Mouse (Mus musculus) hindbrain, embryonic 10.5 days (tissue): ENCODE data around the gene Cyb5rl. TPM values are rescaled to one million over a fixed set of nuclear protein-coding genes. Genes with fewer than 3 reads are reported as not detected.

ENCODE experiments used
- DNase-seq: peaks from one replicate; pipeline ENCODE4 v3.0.0-alpha.2; 2017; ENCODE audit warnings: low spot score
- H3K27ac ChIP-seq: fragments of 300-500 bp; sonication (generic); 2 replicates; pipeline ENCODE4 v1.5.1; 2016; ENCODE audit warnings: mild to moderate bottlenecking, moderate library complexity
- H3K27me3 ChIP-seq: fragments of 300-500 bp; sonication (generic); 2 replicates; pipeline ENCODE4 v1.6.1; 2016; ENCODE audit warnings: mild to moderate bottlenecking; ENCODE audit not compliant: poor library complexity, insufficient read depth, severe bottlenecking
- H3K36me3 ChIP-seq: fragments of 300-500 bp; sonication (generic); 2 replicates; pipeline ENCODE4 v1.6.1; 2016; ENCODE audit warnings: mild to moderate bottlenecking, moderate library complexity
- H3K4me1 ChIP-seq: fragments of 300-500 bp; sonication (generic); replicated peaks from 2 replicates; pipeline ENCODE4 v1.6.1; 2016; ENCODE audit warnings: mild to moderate bottlenecking
- H3K4me3 ChIP-seq: fragments of 300-500 bp; sonication (generic); 2 replicates; pipeline ENCODE4 v1.5.1; 2016; ENCODE audit warnings: mild to moderate bottlenecking, moderate library complexity
- H3K9me3 ChIP-seq: fragments of 300-500 bp; sonication (generic); 2 replicates; pipeline ENCODE4 v1.6.1; 2016; ENCODE audit warnings: mild to moderate bottlenecking, moderate library complexity
- WGBS: fragments of 180-500 bp; shearing (Covaris S2); methylation state at CpG from one replicate; pipeline ENCODE4 v1.1.7; 2016; 5-methylcytosine and 5-hydroxymethylcytosine counted together
- polyA plus RNA-seq: library from polyadenylated mRNA; unstranded; fragments of >200 nt; fragmentation: Nextera tagmentation; extraction: Ambion mirVana; gene quantifications from 2 replicates; pipeline ENCODE4 v1.2.1, GENCODE M21; 2016

Cyb5rl gene
- polyA plus RNA-seq, 1 experiment from 2014 or later = 7.6 TPM

DNA sequence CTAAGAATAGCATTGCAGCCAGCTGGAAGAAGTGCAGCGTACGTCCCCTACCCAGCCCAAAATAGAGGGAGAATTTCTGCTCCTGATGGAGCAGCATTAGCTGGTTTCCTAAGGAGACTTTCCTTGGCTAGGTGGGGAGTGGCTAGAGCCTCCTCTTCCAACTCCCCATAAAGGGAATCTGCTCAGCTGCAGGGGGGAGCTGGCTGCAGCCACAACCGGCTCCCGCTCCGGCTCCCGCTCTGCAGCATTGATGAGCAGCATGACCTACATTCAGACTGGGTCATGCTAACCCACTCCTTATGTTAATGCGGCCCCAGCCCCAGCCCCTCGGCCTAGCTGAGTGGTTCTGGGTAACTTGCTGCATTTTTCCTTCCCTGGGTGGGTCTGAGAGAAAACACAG lies 27.5 kb upstream of the Cyb5rl start:
- H3K4me3 ChIP-seq = no peak overlapping the region
- no peaks in the 10 kb centered on the region for H3K27me3 ChIP-seq
- peaks cover 14% of the 10 kb centered on the region; the same call in 1 of the 2 replicates for H3K4me1 ChIP-seq
- H3K27ac ChIP-seq = no peak overlapping the region
- WGBS = 64% methylated on average over 8 of the region's 8 CpGs
- DNase-seq = no peak
- H3K9me3 ChIP-seq = no peaks in the 10 kb centered on the region
- H3K36me3 ChIP-seq = peaks cover 100% of the 10 kb centered on the region

DNA sequence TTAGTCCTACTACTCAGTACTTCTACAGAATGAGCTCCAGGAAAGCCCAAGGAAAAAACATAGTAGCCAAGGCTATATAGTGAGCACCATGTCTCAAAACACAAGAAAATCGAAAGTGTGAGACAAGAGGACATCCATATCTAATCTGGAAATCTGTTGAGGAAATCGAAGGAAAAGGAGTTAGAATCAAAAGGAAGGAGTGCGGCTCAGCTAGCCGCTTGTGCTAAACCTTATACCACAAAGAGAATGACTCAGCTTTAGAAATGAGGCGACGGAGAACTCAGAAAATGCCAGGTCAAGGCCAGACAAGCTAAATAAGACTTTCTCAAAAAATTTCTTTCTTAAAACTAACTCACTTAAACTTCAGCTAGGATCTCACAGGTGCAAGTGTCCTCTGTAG lies 24.5 kb upstream of the Cyb5rl start:
- H3K27me3 ChIP-seq = no peaks in the 10 kb centered on the region
- peaks cover 14% of the 10 kb centered on the region; the same call in 1 of the 2 replicates for H3K4me1 ChIP-seq
- 94% methylated on average over 6 of the region's 6 CpGs for WGBS
- peaks cover 100% of the 10 kb centered on the region for H3K36me3 ChIP-seq
- no peak overlapping the region for H3K4me3 ChIP-seq
- DNase-seq = no peak
- no peaks in the 10 kb centered on the region for H3K9me3 ChIP-seq
- H3K27ac ChIP-seq = no peak overlapping the region

DNA sequence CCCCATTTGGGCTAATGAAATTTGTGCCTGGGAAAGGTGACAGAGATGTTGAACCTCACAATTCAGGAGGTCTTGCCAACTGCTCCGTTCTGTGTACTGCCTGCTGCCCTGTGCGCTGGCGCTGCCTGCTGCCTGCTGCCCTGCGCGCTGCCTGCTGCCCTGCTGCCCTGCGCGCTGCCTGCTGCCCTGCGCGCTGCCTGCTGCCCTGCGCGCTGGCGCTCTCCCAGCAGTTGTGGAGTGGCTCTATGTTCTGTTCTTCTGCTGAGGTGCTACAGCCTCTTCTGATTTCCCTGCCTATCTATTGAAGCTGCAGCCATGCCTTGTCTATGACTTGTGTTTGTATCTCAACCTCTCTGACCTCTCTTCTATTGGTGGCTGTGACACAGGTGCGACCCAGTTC lies 21.6 kb upstream of the Cyb5rl start:
- no peak for DNase-seq
- H3K4me3 ChIP-seq = no peak overlapping the region
- no peak overlapping the region for H3K27ac ChIP-seq
- no peaks in the 10 kb centered on the region for H3K27me3 ChIP-seq
- H3K36me3 ChIP-seq = peaks cover 97% of the 10 kb centered on the region
- H3K9me3 ChIP-seq = no peaks in the 10 kb centered on the region
- WGBS = 99% methylated on average over 13 of the region's 13 CpGs
- H3K4me1 ChIP-seq = peaks cover 13% of the 10 kb centered on the region

DNA sequence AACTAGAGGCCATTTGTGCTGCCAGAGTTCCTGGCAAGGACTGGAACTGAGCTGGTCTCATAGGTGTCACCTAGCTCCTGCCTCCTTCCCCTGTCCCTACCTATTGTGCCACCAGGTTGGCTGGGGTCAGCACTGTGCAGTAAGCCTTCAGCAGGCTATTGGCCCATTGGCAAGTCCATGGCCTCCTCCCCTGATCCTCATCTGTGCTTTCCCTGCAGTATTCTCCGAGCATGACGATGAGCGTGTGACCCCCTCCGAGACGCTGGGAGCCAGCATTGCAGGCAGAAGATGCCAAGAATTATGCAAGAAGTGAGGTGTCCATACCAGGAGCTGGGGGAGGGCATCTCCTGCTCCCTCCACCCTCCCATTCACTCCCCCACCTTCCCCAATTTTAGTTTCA lies 19.0 kb upstream of the Cyb5rl start:
- Histone ChIP-seq H3K9me3 (no peaks in the 10 kb centered on the region), H3K36me3 (peaks cover 81% of the 10 kb centered on the region), H3K4me1 (peaks cover 23% of the 10 kb centered on the region), H3K27me3 (no peaks in the 10 kb centered on the region), H3K4me3 (no peak overlapping the region), H3K27ac (no peak overlapping the region)
- no peak for DNase-seq
- WGBS = 93% methylated on average over 5 of the region's 5 CpGs

DNA sequence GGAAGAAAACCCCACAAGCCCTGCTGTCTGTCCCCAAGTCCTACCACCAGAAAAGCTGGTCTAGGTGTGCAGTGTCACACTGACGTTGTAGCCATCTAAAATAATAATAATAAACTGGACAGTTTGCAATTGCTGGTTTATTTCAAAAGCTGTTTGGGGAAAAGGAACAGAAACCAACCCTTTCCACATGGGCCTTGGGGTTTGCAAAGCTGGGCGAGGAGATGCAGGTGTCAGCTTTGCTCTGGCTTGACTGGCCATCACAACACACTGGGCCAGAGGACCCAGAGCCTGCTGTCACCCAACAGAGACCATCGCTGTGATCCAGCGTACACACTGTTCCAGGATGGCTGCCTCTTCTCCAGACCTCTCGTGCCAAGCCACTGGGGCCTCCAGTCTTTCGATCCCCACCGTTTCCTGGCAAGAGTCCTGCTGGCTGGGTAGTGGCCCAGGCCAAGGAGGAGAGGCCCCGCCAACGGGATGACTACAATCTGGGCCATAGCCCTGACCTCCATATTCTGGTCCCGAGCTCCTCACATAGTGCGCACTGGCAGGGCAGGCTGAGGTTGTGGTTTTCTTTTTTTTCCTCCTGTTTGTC lies 18.1 kb upstream of the Cyb5rl start:
- H3K36me3 ChIP-seq = peaks cover 72% of the 10 kb centered on the region
- 85% methylated on average over 11 of the region's 11 CpGs for WGBS
- H3K4me1 ChIP-seq = peaks cover 23% of the 10 kb centered on the region
- H3K27me3 ChIP-seq = no peaks in the 10 kb centered on the region
- 0 out of 2 replicates have a peak overlapping the region, but pooled peaks have one; percentile 2 for H3K27ac ChIP-seq
- H3K9me3 ChIP-seq = no peaks in the 10 kb centered on the region
- H3K4me3 ChIP-seq = no peak overlapping the region
- no peak for DNase-seq

DNA sequence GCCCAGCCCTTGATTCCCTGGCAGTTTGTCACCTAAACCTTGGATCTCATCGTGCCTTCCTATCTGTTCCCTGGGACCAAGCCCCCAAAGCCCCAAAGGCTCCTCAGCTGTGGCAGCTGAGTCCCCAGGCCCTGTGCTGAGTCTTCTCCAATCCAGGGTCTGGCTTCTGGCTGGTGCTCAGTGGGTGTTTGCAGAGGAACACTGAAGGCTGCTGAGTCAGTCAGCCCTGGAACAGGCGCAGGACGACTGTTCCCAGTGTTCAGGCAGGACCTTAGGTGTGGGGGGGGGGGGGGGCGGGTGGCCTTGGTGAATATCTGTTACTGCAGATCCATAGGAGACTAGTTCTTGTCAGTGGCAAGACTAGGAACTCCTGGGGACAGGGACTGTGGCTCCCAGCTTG lies 14.9 kb upstream of the Cyb5rl start:
- no peak overlapping the region for H3K4me3 ChIP-seq
- no peak for DNase-seq
- no peaks in the 10 kb centered on the region for H3K9me3 ChIP-seq
- WGBS = 65% methylated on average over 4 of the region's 4 CpGs
- H3K36me3 ChIP-seq = peaks cover 65% of the 10 kb centered on the region
- H3K4me1 ChIP-seq = peaks cover 23% of the 10 kb centered on the region
- no peaks in the 10 kb centered on the region for H3K27me3 ChIP-seq
- H3K27ac ChIP-seq = no peak overlapping the region

DNA sequence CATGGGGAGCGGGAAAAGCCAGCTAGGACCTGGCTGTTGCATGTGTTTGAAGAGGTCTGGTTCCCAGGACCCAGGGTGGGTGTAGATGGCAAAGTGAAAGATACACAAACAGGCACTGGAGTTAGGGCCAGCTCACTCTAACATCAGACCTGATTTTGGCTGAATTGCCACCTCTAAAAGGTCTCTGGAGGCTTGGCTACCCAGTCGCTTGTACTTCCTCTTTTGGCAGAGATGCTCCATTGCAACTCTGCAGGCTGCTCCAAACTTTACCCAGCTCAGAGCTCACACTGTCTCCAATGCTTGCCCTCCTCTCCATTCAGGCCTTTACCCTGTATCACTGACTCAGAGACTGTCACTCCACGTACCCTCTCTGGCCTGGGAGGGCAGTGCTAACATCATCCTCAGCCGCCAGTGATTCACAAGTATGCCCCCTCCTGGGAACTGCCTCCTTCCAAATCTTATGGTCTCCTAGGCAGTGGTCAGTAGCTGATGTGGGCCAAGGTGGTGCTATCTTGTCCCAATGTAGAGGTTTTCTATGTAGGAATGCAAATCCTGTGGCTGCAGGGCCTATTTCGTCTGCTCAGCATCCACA lies 13.7 kb upstream of the Cyb5rl start:
- peaks cover 65% of the 10 kb centered on the region for H3K36me3 ChIP-seq
- no peak for DNase-seq
- peaks cover 19% of the 10 kb centered on the region for H3K4me1 ChIP-seq
- no peak overlapping the region for H3K27ac ChIP-seq
- no peaks in the 10 kb centered on the region for H3K9me3 ChIP-seq
- no peaks in the 10 kb centered on the region for H3K27me3 ChIP-seq
- WGBS = 47% methylated on average over 5 of the region's 5 CpGs
- H3K4me3 ChIP-seq = no peak overlapping the region

DNA sequence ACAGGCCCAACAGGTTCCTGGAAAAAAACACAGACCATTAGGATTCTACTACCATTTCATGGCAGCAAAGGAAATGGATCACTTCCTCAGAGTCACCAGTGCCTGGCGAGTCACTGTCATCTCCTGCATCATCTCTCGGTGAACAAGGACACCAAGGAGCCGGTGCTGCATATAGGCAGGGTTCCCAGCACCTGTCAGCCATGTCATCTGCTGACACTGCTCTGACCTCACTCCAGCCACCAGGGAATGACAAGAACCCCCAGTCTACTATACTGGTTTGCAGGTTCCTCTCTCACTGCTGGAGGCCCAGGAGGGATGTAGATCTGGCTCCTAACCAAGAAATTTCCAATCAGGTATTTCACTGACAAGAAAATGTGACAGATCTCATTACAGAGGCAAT lies 10.7 kb upstream of the Cyb5rl start:
- WGBS = 90% methylated on average over 3 of the region's 3 CpGs
- no peak overlapping the region for H3K4me3 ChIP-seq
- peaks cover 68% of the 10 kb centered on the region for H3K36me3 ChIP-seq
- peaks cover 4% of the 10 kb centered on the region; the same call in 1 of the 2 replicates for H3K4me1 ChIP-seq
- no peak for DNase-seq
- H3K27ac ChIP-seq = no peak overlapping the region
- H3K27me3 ChIP-seq = no peaks in the 10 kb centered on the region
- H3K9me3 ChIP-seq = no peaks in the 10 kb centered on the region

DNA sequence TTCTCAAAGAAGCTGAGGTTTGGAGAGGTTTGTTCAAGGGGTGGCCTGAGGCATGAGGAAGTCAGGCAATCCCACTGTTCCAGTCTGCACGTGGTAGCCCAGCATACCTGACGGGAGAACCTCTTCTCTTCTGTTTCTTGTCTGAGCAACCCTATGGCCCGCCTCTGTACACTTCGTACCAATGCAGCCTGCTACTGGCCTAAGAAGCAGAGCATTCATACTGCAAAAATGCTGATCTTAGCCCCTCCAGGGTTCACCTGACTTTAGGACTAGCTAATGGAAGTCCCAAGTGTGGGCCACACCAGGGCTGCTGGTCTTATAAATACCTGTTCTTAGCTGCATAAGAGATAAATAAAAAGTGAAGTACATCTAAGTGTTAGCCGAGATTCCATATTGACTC lies 8.4 kb upstream of the Cyb5rl start:
- no peaks in the 10 kb centered on the region for H3K4me1 ChIP-seq
- no peaks in the 10 kb centered on the region for H3K9me3 ChIP-seq
- WGBS = 91% methylated on average over 5 of the region's 5 CpGs
- H3K36me3 ChIP-seq = peaks cover 89% of the 10 kb centered on the region
- DNase-seq = no peak
- no peaks in the 10 kb centered on the region for H3K27me3 ChIP-seq
- no peak overlapping the region for H3K27ac ChIP-seq
- H3K4me3 ChIP-seq = no peak overlapping the region

DNA sequence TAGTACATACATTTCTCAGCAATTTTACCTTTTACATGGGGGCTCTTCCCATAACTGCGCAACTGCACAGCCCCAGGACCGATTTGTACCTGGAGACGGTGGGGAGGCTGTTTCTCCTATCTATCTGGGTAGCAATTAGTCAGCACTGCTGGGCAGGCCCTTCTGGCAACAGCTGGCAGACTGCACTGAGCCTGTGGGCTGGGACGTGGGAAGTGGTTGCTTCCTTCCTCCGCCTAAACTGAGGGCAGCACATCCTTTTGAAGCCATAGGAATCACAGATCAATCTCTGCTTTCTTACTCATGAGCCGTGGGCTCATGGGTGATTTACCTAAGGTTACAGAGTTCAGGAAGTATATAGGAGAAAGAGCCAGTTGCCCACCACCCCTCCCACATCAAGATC lies 8.0 kb upstream of the Cyb5rl start:
- Histone ChIP-seq H3K4me1 (no peaks in the 10 kb centered on the region), H3K27ac (no peak overlapping the region), H3K4me3 (no peak overlapping the region), H3K36me3 (peaks cover 94% of the 10 kb centered on the region), H3K27me3 (no peaks in the 10 kb centered on the region), H3K9me3 (no peaks in the 10 kb centered on the region)
- DNase-seq = no peak
- WGBS = 89% methylated on average over 6 of the region's 6 CpGs

DNA sequence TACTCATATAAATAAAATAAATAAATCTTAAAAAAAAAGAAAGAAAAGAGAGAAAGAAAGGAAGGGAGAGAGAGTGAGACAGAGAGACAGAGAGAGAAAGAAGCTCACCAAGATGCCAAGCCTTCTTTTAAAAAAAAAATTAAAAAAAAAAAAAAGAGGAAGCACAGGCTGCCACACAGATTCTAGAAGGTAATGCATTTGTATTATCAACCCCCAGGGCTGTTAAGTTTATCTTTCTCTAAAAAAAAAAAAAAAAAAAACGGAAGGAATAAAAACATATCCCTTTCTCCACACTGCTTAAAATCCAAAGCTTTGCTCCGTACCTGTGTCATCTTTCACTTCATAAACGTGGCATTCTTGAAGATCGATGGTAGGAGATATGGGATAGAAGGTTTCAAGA lies 5.2 kb upstream of the Cyb5rl start:
- Histone ChIP-seq H3K4me3 (no peak overlapping the region), H3K9me3 (no peaks in the 10 kb centered on the region), H3K36me3 (peaks cover 81% of the 10 kb centered on the region), H3K27me3 (no peaks in the 10 kb centered on the region), H3K4me1 (peaks cover 11% of the 10 kb centered on the region), H3K27ac (no peak overlapping the region)
- DNase-seq = no peak
- 95% methylated on average over 4 of the region's 4 CpGs for WGBS

DNA sequence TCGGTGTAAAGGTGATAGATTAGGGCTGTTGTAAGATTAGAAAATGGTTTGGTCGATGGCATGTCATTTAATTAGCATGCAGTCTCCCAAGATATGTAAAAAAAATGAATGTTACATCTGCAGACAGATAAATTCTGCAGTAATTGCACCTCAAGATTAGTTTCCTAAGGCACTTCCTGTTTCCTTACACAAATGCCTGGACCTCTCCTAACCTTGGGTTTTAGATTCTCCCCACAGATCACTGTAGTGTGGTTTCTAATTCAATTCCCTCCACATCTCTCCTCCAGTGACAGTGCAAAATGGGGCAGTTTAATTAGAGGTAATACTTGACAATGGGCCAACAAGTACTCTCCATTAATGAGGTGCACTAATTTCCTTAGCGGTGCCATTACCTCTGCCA lies 3.6 kb upstream of the Cyb5rl start:
- no peak overlapping the region for H3K4me3 ChIP-seq
- 91% methylated on average over 3 of the region's 3 CpGs for WGBS
- H3K36me3 ChIP-seq = peaks cover 65% of the 10 kb centered on the region
- no peak for DNase-seq
- 0 out of 2 replicates have a peak, but pooled peaks cover 4% of the 10 kb centered on the region for H3K27me3 ChIP-seq
- peaks cover 25% of the 10 kb centered on the region for H3K4me1 ChIP-seq
- no peak overlapping the region for H3K27ac ChIP-seq
- no peaks in the 10 kb centered on the region for H3K9me3 ChIP-seq

DNA sequence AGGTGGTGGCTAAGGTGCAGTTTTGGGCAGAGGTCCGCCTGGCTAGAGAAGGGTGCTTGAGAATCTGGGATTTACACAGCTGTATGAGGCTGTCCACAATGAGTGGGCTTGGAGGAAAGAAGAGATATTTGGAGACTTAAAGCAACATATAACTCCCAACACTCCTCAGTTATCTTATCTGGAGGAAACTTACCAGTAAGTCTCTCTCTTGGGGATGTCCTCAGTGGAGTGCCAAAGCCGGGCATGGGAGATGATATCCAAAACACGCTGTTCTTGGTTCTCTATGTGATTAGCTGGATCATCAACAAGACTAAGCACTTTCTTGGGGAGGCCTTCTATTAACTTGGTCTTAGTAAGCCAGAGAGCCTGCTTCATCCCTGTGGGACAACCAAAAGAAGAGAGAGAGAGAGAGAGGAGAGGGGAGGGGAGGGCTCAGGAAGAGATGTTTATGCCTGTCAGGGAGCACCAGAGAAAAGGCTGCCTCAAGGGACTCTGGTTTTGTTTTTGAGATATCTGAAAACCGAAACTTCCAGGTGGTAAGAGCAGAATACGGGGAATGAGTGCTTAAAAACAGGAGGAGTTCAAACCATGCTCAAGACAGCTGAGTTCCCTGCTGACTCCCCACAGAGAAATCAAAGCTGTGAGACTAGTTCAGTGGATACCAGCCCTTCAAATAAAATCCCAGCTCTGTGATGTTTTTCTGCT lies 2.2 kb upstream of the Cyb5rl start:
- WGBS = 90% methylated on average over 5 of the region's 5 CpGs
- DNase-seq = no peak
- Histone ChIP-seq H3K36me3 (peaks cover 51% of the 10 kb centered on the region), H3K9me3 (no peaks in the 10 kb centered on the region), H3K4me1 (peaks cover 30% of the 10 kb centered on the region), H3K27me3 (peaks cover 10% of the 10 kb centered on the region; the same call in 1 of the 2 replicates), H3K27ac (no peak overlapping the region), H3K4me3 (no peak overlapping the region)
